Mouse (Mus musculus) embryonic facial prominence, embryonic 12.5 days (tissue): ENCODE data around the gene Amz2. TPM values are rescaled to one million over a fixed set of nuclear protein-coding genes. Genes with fewer than 3 reads are reported as not detected.

Source experiments
- ATAC-seq: fragments of 200-750 bp; cut with Nextera tagmentation; 2 replicates; pipeline ENCODE4 v1.8.0; 2017; ENCODE audit not compliant: insufficient number of reproducible peaks, insufficient read depth, low FRiP score, low TSS enrichment
- H3K27ac ChIP-seq: fragments of 300-500 bp; sonication (generic); 2 replicates; pipeline ENCODE4 v1.5.1; 2016; ENCODE audit warnings: mild to moderate bottlenecking
- H3K27me3 ChIP-seq: fragments of 300-500 bp; sonication (generic); 2 replicates; pipeline ENCODE4 v1.6.1; 2016; ENCODE audit warnings: mild to moderate bottlenecking, moderate library complexity
- H3K36me3 ChIP-seq: fragments of 300-500 bp; sonication (generic); 2 replicates; pipeline ENCODE4 v1.6.1; 2016; ENCODE audit warnings: mild to moderate bottlenecking
- H3K4me1 ChIP-seq: fragments of 300-500 bp; sonication (generic); 2 replicates; pipeline ENCODE4 v1.6.1; 2016
- H3K4me2 ChIP-seq: fragments of 300-500 bp; sonication (generic); replicated peaks from 2 replicates; pipeline ENCODE4 v1.6.1; 2016; ENCODE audit warnings: mild to moderate bottlenecking, moderate library complexity
- H3K4me3 ChIP-seq: fragments of 300-500 bp; sonication (generic); 2 replicates; pipeline ENCODE4 v1.5.1; 2016; ENCODE audit warnings: mild to moderate bottlenecking
- H3K9ac ChIP-seq: fragments of 300-500 bp; sonication (generic); 2 replicates; pipeline ENCODE4 v1.6.1; 2016; ENCODE audit warnings: mild to moderate bottlenecking, moderate library complexity
- H3K9me3 ChIP-seq: fragments of 300-500 bp; sonication (generic); 2 replicates; pipeline ENCODE4 v1.6.1; 2016; ENCODE audit warnings: mild to moderate bottlenecking, moderate library complexity
- WGBS: fragments of 180-500 bp; shearing (Covaris S2); methylation state at CpG from one replicate; pipeline ENCODE4 v1.1.7; 2016; 5-methylcytosine and 5-hydroxymethylcytosine counted together
- polyA plus RNA-seq: library from polyadenylated mRNA; unstranded; fragments of >200 nt; fragmentation: Nextera tagmentation; extraction: Ambion mirVana; gene quantifications from 2 replicates; pipeline ENCODE4 v1.2.1, GENCODE M21; 2016

Gene Amz2
- polyA plus RNA-seq, 1 experiment from 2014 or later, result 48.5 TPM

DNA sequence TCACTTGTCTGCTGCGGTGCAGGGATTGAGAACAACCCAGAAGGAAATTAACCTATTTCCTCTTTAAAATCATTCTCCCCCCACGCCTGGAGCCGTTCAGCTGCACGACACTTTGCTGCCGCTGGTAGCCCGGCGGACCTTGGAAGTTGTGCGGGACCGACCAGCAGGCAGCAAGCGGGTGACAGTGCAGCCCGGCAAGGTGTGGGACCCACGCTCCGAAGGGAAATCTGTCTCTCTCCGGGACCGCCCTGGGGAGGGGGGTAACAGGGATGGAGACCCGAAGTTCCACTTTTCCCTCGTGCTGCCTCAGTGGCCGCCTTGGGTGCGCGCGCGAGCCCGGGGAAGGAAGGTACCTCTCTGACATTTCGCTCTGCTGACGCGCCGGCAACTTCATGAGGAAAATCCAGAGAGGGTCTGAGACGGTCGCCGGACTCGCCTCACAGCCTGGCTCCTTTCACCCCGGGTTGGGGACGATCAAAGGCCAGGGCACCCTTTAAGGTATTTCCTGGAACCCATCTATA lies 46.5 kb downstream of the Amz2 start:
- ATAC-seq, result no peak
- Histone ChIP-seq H3K36me3 (no peaks in the 10 kb centered on the region), H3K4me1 (peaks cover 16% of the 10 kb centered on the region), H3K9me3 (no peaks in the 10 kb centered on the region), H3K27me3 (peaks cover 22% of the 10 kb centered on the region), H3K4me2 (peak overlapping the region; percentile 91), H3K27ac (no peak overlapping the region), H3K9ac (peak overlapping the region; percentile 84), H3K4me3 (peak overlapping the region; percentile 70)
- WGBS, result under 1% methylated on average over 33 of the region's 33 CpGs

DNA sequence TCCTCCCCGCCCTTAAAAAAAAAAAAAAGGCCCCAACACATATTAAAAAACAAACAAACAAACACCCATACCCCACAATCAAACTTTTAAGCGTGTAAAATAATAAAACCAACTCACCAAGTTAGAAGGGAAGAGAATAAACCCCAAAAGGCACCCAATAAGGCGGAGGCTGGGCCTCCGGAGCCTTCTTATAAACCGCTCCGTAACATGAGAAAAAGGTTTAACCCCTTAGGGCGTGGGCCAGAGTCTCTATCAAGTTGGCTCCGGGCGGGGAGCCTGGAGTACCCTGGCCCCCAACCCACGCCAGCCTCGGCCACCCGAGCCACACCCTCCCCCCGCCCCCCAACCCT lies 47.0 kb downstream of the Amz2 start:
- Histone ChIP-seq H3K9ac (peak overlapping the region; percentile 84), H3K27me3 (peaks cover 22% of the 10 kb centered on the region), H3K4me3 (peak overlapping the region; percentile 70), H3K4me2 (peak overlapping the region; percentile 91), H3K27ac (peak overlapping the region; percentile 80; the same call in 1 of the 2 replicates), H3K36me3 (no peaks in the 10 kb centered on the region), H3K9me3 (no peaks in the 10 kb centered on the region), H3K4me1 (peaks cover 16% of the 10 kb centered on the region)
- 0% methylated on average over 11 of the region's 13 CpGs for WGBS
- ATAC-seq, result peak; percentile 43; the same call in 1 of the 2 replicates

DNA sequence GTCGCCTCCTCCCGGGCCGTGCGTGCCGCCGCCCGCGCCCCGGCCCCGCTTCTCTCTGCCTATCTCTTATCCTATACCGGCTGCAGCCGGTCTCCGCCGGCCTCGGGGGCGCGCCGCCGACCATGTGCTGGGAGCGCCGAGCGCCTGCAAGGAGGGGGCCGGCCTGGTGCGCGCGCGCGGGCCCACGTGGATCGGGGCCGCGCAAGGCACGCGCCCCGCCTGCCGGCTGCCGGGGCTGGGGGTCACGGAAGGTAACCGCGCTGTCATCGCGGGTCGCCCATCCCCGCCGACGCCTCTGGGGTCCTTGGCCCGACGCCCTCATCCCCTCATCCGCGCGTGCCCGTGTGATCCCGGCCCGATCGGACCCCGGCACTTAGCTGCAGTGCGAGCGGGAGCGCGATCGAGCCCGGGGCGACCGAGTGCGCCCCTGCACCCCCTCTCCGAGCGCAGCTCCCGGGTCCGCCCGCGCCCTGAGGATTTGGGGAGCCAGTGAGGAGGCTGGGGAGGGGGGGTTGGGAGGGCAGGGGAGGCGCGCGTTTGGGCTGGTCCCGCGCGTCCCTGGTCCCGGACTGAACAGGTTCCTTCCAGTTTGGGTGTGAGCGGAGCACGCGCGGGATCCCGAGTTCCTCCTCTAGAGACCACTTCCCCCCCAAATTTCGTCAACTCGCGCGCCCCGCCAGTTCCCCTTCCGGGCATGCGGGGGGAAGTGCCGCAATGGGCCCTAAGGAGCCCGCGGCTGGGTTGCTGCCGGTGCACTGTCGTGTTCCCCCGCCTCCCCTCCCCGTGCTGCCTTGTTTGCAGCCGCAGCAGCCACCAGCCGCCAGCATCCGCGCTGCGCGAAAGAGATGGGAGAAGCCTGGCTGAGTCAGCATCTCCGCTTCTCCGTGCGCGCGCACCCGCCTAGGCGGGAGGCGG lies 47.7 kb downstream of the Amz2 start, which contains the start of the genes Arsg and Slc16a6:
Gene Arsg, plus strand, starts transcription at position 204 of the 915 bp plus-strand sequence.
Gene Slc16a6, minus strand, starts transcription at position 428 of the 915 bp plus-strand sequence.
- Histone ChIP-seq H3K9ac (peak within 1 kb of the TSS; percentile 84), H3K27ac (peak within 1 kb of the TSS; percentile 80), H3K4me3 (peak within 1 kb of the TSS; percentile 70), H3K4me2 (peak within 1 kb of the TSS; percentile 91), H3K9me3 (no peaks in the 10 kb centered on the region), H3K4me1 (peaks cover 19% of the 10 kb centered on the region), H3K36me3 (no peaks in the 10 kb centered on the region), H3K27me3 (peaks cover 22% of the 10 kb centered on the region)
- peak; percentile 77 for ATAC-seq
- WGBS, result under 1% methylated on average over 97 of the region's 111 CpGs

DNA sequence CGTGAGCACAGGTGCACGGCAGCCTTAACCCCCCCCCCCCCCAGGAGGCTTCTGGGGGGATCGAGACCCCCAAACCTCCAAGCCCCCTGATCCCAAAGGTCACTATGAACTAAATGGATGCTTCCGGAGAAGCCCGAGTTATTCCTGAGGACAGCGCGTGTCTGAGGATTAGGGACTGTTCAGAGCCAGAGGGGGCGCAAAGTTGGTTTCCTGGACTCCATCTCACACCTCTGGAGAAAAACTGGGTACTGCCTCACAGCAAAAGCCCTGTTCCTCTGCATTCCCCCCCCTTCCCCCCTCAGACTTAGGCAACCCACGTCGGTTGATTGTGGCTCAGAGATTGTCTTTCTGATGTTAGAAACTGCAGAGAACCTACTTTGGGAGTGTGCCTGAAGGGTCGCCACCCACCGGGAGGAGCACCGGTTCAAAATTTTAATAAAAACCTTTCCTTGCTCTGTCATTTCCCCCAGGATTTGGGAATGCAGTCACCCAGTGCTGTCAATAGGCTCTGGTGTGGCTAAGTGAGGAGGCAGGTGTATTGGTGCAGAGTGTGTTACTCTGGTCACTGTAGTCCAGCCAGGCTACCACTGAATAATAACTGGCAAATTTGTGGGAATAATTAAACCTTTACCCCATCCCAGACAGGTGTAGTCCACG lies 48.5 kb downstream of the Amz2 start:
- Histone ChIP-seq H3K4me3 (peak overlapping the region; percentile 70), H3K27ac (peak overlapping the region; percentile 80; the same call in 1 of the 2 replicates)
- ATAC-seq, result no peak

DNA sequence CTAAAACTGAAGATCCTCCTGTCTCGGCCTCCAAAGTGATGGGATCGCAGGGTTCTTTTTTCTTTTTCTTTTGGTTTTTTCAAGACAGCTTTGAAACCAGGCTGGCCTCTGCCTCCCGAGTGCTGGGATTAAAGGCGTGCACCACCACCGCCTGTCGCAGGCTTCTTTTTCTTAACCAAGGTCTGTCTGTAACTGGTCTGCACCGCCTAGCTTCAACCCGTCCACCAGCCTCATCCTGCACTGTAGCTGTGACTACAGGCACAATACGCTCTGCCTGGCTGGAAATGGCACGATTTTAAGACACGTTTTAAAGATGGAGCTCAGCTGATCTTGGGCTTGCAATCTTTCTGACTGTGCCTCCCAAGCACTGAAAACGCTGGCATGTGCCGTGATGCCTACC lies 49.1 kb downstream of the Amz2 start:
- no peak for ATAC-seq
- no peak overlapping the region for H3K9ac ChIP-seq
- H3K27ac ChIP-seq, result no peak overlapping the region
- 79% methylated on average over 13 of the region's 13 CpGs for WGBS
- peaks cover 19% of the 10 kb centered on the region for H3K4me1 ChIP-seq
- H3K4me2 ChIP-seq, result no peak overlapping the region
- H3K27me3 ChIP-seq, result peaks cover 24% of the 10 kb centered on the region
- H3K4me3 ChIP-seq, result no peak overlapping the region
- H3K9me3 ChIP-seq, result no peaks in the 10 kb centered on the region
- no peaks in the 10 kb centered on the region for H3K36me3 ChIP-seq

More for the DNA sequence above, 48.5 kb downstream of the Amz2 start:
- H3K27me3 ChIP-seq, result peaks cover 24% of the 10 kb centered on the region
- peak overlapping the region; percentile 91 for H3K4me2 ChIP-seq
- no peaks in the 10 kb centered on the region for H3K9me3 ChIP-seq
- H3K4me1 ChIP-seq, result peaks cover 19% of the 10 kb centered on the region
- WGBS, result 12% methylated on average over 14 of the region's 14 CpGs
- H3K9ac ChIP-seq, result peak overlapping the region; percentile 84
- H3K36me3 ChIP-seq, result no peaks in the 10 kb centered on the region

DNA sequence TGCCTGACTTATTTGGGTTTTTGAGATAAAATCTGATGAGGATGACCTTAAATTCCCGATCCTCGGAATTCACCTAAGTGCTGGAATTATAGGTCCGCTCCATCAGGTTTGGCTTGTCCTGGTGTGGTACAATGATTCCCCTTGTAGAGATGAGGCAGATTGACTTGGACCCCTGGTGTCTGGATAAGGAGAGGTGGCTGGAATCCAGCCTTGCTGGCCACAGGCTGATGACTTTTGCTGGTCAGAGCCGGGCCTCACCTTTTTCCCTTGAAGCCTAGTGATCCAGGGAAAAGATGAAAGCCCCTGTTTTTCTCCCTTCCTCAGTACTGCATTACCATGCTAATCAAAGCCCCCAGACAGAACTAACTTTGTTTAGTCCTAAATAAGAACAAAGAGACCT lies 50.0 kb downstream of the Amz2 start:
- Histone ChIP-seq H3K9me3 (no peaks in the 10 kb centered on the region), H3K4me2 (no peak overlapping the region), H3K4me3 (no peak overlapping the region), H3K27ac (no peak overlapping the region), H3K36me3 (no peaks in the 10 kb centered on the region), H3K27me3 (peaks cover 21% of the 10 kb centered on the region), H3K4me1 (peaks cover 19% of the 10 kb centered on the region), H3K9ac (no peak overlapping the region)
- ATAC-seq, result no peak
- 62% methylated on average over 4 of the region's 4 CpGs for WGBS

DNA sequence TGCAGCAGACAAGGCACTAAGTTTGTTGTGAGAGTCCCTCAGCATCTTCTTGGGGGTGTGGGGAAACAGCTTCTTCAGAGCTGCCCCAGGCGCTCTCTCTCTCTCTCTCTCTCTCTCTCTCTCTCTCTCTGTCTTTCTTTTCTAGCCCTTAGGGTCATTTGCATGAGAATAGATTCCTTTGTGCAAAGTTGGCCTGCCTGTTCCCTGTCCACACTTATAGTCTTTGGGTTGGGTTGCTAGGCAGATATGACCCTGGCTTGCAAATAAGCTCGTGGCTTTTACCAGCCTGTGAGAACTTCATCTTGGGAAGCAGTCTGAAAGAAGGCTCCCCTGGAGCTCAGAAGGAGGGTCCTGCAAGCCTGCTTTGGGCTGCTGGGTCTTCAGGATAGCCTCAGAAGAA lies 50.5 kb downstream of the Amz2 start:
- peaks cover 21% of the 10 kb centered on the region for H3K27me3 ChIP-seq
- H3K36me3 ChIP-seq, result no peaks in the 10 kb centered on the region
- WGBS, result 27% methylated on average over 2 of the region's 2 CpGs
- H3K9ac ChIP-seq, result no peak overlapping the region
- ATAC-seq, result no peak
- no peak overlapping the region for H3K4me2 ChIP-seq
- H3K4me1 ChIP-seq, result peaks cover 18% of the 10 kb centered on the region
- H3K27ac ChIP-seq, result no peak overlapping the region
- no peak overlapping the region for H3K4me3 ChIP-seq
- no peaks in the 10 kb centered on the region for H3K9me3 ChIP-seq

DNA sequence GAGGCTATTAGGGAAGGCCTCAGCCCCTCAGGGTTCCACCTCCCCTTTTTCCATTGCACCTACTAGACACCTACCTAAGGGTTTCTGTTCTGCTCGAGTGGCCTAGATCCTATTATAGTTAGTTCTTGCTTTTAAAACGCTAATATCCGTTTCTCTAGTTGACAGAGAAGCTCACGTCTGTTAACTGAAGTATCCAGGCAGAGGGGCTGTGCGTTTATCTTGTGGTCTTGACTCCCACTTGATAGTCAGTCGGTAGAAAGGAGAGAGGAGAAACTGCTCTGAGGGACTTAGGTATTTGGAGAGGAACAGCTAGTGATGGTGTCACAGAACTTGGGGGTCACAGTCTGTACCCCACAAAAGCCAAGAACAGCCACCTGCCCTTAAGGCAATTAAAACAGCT lies 50.9 kb downstream of the Amz2 start:
- Histone ChIP-seq H3K27ac (no peak overlapping the region), H3K27me3 (peaks cover 21% of the 10 kb centered on the region), H3K4me3 (no peak overlapping the region), H3K36me3 (no peaks in the 10 kb centered on the region), H3K4me2 (no peak overlapping the region), H3K9ac (no peak overlapping the region), H3K4me1 (peaks cover 14% of the 10 kb centered on the region), H3K9me3 (no peaks in the 10 kb centered on the region)
- WGBS, result 46% methylated on average over 6 of the region's 6 CpGs
- no peak for ATAC-seq

DNA sequence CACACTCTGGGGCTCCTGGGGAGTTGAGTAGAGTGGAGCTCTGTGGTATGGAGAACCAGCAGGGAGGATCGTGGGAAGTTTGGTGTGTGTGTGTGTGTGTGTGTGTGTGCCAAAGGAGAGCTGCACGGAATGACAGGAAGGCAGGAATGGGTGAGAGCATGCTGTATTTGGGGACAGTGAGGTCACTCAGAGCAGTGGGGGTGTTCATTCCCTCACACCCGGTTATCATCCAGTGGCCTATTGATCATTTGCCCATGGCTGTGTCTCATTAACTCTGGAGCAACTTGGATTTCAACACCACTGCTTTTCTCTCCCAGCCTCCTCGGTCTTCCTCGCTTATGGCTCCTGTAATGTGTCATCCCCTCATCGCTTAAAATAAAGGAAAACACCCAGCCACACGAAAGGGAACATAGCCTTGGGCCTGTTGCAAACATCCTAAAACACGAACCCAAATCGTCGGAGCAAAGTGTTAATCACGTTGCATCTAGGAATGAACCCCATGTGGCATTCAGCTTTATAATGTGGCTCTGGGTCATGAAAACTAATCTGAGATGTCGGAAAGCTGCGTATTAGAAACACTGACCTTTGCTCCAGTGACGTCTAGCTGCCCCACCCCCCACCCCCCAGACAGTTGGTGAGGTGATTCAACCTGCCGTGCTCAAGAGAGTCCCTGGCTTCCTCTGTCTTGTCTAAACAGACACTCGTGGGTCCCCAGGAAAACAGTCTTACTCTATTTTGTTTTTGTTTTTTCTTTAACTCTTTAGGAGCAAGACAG lies 52.0 kb downstream of the Amz2 start:
- Histone ChIP-seq H3K27me3 (peaks cover 21% of the 10 kb centered on the region), H3K9ac (no peak overlapping the region), H3K4me1 (0 out of 2 replicates have a peak, but pooled peaks cover 8% of the 10 kb centered on the region), H3K27ac (no peak overlapping the region), H3K36me3 (no peaks in the 10 kb centered on the region), H3K4me3 (no peak overlapping the region), H3K4me2 (no peak overlapping the region), H3K9me3 (no peaks in the 10 kb centered on the region)
- 35% methylated on average over 16 of the region's 16 CpGs for WGBS
- no peak for ATAC-seq

DNA sequence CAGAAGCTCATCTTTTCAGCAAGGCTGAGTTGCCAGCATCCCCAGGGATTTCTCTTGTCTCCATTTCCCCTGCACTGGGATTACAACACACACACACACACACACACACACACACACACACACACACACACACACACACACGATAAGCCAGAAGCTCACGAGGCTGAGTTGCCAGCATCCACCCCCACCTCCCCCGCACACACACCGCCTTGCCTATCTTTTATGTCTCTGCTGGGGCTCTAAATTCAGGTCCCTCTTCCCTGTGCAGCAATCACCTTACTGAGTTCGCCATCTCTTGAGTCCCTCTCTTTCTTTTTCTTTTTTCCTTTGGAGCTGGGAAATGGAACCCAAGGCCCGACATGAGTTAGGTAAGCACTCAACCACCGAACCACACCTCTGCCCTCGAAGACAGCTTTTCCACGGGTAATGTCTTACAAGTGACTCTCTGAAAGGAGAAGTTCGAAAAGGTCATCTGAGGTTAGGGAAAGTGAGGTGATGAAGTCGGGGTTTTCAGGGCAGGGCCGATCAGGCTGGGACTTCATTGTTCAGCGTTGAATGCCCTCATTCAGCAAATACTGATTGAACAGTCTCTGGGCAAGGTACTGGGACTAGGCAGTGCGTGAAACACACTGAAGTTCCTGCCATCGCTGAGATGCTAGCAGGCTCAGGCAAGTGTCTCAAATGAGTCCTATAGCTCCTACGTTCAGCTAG lies 54.0 kb downstream of the Amz2 start:
- H3K9ac ChIP-seq, result no peak overlapping the region
- no peaks in the 10 kb centered on the region for H3K36me3 ChIP-seq
- H3K4me2 ChIP-seq, result no peak overlapping the region
- H3K4me1 ChIP-seq, result 0 out of 2 replicates have a peak, but pooled peaks cover 3% of the 10 kb centered on the region
- peaks cover 15% of the 10 kb centered on the region; the same call in 1 of the 2 replicates for H3K27me3 ChIP-seq
- no peak overlapping the region for H3K4me3 ChIP-seq
- H3K9me3 ChIP-seq, result no peaks in the 10 kb centered on the region
- no peak overlapping the region for H3K27ac ChIP-seq
- ATAC-seq, result no peak
- 55% methylated on average over 16 of the region's 16 CpGs for WGBS
